Mouse (Mus musculus): ENCODE results near the gene Calr3.

The Calr3 gene

DNA sequence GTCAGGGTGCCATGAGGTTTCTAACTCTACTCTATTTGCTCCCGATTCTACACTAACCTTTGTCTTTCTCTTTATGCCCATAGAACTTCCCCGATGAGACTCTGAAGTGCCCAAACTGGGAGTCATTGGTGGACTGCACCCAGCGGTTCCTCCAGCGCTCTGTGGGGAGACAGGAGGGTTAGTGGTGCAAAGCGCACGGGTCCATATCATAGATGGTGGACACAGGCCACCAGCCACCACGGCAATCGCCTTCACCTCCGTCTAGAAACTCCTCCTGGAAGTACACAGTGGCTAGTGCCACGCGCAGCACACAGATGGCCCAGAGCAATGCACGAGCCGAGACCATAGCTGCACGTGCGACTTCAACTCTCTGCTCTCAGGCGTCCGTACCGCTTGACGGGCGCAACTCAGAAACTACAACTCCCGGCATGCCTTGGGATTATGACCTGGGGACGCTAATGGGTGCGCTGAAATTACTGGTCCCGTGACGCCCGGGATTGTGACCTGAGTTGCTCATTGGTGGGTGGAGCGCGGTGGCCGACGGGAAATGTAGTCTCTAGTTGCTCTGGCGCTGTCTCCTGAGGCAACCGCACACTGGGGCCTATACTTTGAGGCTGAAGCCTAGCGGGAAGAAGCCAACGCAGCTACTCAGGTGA lies at the start of gene Calr3, which contains the start of gene 1700030K09Rik:
Calr3 (minus strand) TSS at position 533 of the 656 bp plus-strand sequence.
1700030K09Rik (plus strand) TSS at position 543 of the 656 bp plus-strand sequence.
- peak; percentile 98 for DNase-seq (ENCODE audit: low spot score in 2 of 2)

DNA sequence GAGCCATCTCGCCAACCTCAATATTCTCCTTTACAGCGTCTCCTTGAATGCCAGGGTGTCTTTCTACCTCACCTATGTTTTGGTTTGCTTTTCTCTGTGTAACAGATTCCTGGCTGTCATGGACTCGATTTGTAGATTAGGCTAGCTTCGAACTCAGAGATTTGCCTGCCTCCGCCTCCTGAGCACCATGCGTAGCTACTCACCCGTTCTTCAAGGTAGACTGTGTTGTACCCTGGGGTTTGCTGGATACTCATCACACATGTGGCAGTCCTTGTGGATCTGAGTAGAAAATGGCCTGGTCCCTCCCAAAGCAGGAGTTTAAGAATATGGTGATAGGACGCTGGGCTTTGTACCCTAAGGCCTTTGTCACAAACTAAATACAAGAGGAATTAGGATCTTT lies 49.7 kb upstream of the Calr3 start:
- no peak for DNase-seq (ENCODE audit: low spot score in 2 of 2)

DNA sequence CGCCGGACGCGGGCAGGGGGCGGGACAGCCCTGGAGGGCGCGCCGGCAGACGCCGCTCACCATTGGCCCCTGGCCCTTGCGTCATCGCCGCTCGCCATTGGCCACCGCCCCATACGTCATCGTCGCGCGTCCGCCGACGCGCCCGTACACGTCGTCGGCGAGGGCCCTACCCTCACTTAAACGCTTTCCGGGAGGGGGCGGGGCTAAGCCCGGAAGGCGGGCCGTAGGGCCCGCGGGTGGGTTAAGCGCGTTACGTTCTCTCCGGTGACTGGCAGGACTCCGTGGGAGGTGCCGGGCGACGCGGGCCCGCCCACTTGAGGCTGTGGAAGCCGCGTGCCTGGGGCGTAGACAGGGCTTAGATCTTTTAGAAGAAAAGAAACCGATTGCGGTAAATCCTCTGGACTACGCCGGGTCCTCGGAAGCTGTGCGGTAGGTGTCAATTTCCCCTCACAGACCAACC lies 49.0 kb upstream of the Calr3 start:
- DNase-seq (ENCODE audit: low spot score in 2 of 2): peak; percentile 99 to 100

DNA sequence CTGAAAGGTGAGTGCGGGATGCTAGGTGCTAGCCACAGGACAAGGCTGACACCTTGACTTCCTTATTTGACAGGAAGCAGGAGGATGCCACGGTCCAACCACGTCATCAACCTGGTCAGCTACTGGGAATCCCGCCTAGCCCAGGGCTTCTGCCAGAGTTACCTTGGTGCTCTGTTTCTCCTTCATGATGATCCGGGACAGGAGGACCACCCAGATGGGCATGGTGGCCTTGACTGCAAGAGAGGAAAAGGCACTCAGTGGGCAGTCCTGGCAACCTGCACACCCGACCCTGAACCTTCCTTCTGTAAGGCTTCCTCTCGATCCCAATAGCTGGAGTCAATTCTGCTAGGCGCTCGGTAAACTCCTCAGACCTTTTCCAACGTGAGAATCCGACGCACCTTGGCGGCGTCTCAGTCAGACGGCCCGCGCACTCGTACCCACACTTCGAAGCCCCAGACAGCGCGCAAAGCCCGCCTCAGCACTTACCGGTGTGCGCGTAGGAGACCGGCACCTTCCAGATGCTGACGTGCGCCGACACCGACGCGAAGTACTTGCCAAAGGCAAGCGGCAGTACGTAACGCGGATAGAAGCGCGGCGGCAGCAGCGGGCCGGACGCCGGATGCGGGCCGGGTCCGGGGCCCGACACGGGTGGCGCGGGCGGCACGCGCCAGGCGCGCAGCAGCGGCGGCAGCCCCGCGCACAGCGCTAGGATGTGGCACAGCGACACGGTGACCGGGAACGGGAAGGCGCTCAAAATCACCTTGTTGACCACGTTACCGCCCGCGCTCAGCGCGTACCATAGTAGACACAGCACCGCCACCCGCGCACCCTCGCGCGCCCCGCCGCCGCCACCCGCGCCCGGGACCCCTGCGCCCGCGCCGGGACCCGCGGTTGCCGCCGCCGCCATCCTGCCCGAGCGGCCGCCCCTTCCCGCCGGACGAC lies 48.3 kb upstream of the Calr3 start, which contains the start of gene Slc35e1:
Slc35e1 (minus strand) TSS at position 935 of the 942 bp plus-strand sequence.
- peak; percentile 35 to 39 for DNase-seq (ENCODE audit: low spot score in 2 of 2)

DNA sequence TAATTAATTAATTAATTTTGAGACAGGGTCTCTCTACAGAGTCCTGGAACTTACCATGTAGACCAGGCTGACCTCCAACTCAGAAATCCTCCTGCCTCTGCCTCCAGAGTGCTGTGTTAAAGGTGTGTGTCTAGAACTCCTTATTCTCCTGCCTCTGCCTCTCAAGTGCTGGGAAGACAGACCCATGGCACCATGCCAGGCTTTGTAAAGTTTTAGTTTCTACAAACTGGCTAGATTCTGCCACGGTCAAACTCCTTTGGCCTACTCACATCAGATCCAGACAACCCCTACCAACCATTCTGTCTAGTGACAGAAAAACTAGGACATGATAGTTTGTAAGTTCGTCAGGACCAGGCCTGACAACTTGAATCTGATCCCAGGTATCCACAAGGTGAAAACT lies 47.3 kb upstream of the Calr3 start:
- no peak for DNase-seq (ENCODE audit: low spot score in 2 of 2)

DNA sequence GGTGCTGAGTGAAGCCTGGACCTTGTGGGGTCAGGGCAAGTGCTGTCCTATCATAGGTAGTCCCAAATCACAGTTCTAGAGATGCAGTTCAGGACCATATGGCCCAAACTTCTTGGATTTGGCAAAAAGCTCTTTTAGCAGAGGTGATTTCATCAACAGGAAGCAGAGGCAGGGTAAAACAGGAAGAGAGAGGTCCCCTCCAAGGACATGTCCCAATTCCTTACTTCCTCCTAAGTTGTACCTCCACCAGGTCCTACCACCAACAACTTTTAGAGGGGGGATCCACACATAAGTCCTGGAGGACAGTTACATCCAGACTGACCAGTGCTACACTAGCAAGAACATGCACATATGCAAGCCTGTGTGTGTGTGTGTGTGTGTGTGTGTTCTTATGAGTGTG lies 43.3 kb upstream of the Calr3 start:
- DNase-seq (ENCODE audit: low spot score in 2 of 2): no peak

DNA sequence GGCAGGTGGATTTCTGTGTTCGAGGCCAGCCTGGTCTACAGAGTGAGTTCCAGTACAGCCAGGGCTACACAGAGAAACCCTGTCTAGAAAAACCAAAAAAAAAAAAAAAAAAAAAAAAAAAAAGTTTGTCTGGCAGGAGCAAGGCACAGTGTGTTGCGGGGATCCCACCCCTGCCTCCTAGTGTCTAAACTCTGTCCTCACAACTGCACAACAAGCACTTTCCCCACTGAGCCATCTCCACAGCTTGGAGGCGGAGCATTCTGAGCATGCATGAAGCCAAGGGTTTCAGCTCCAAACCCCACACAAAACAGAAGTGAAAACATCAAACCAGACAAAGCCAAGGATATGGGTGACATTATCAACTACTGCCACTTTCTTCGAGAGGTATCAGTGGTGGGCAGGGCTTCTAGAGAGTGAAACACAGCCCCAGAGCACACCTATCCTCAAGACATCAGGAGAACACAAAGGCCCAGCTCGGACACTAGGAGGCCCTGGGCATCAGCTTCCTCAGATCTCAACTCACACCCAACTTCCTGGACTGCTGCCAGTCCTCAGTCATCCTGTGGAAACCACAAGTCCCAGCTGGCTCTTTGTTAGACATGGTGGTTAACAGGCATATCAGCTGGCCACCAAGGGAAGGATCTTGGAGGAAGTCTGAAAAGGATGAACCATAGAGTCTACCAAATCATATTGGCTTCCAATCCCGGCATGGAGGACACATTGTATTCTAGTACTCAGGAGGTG lies 42.0 kb upstream of the Calr3 start:
- peak in 1 of 2 experiments; percentile 48 for DNase-seq (ENCODE audit: low spot score in 2 of 2)

DNA sequence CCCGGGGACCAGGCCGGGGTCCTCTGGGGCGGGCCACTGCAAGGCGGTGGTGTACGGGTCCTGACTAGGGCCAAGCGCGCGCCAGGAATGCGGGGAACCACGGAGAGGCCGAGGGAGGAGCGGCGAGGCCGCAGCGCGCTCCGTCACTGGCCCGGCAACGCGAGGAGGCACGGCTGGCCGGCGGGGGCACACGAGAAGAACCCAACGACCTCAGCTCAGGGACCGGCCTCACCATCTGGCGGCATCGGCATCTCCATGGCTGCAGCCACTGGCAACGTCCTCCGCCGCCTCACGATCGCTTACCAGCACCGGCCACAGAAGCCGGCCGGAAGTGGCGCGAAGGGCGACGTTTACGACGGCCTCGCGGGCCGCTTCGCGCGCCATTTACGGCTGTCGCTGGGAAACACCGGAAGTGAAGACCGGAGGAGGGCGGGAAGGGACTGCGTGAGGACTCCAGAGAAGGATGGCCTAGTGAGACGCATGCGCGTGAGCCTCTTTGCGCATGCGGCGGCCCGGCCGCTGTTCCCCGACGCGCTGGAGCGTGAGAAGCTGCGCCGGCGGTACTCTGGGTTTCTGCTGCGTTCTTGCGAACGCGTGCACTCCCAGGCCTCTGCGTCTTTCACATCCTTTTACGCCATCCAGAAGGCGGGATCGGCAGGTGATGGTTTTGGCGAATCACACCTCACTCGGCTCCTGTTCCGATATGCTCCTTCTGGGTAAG lies 31.3 kb upstream of the Calr3 start, which contains the start of gene Cherp:
Cherp (minus strand) TSS at position 401 of the 721 bp plus-strand sequence.
- peak; percentile 98 for DNase-seq (ENCODE audit: low spot score in 2 of 2)

DNA sequence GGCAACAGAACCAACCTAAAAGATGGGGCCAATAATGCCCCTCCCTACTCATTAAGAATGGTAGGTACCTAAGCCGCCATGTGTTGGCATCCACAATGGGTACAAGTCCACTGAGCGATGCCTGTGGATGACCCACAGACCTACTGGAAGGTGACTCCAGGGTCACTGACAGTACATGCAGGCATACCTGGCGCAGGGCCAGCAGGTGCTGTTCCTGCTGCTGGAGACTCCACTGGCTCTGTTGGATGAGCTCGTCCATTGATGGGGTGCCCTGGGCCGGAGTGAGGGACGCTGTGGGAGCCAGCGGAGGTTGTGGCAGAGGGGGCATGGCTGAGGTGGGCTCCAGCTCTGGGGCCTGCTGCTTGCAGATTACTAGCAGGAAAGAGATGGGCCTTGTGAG lies 27.0 kb upstream of the Calr3 start:
- no peak for DNase-seq (ENCODE audit: low spot score in 2 of 2)

DNA sequence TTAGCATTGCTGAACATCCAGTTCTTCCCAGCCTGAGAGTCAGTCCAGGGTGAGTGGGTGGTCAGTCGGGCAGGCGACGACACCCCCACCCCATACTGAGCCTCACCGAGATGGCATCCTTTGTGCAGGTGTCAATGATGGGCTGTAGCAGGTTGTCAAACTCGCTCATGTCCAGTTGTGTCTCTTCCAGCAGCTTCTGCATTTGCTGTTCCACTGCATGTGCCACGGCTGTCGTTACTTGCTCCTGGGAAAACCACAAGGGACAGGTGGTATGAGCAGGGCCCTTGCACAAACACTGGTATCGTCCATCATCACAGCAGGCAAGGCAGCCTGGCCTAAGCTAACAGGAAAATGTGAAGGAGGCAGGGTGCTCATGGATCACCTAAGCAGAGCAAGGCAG lies 26.3 kb upstream of the Calr3 start:
- DNase-seq (ENCODE audit: low spot score in 2 of 2): no peak

DNA sequence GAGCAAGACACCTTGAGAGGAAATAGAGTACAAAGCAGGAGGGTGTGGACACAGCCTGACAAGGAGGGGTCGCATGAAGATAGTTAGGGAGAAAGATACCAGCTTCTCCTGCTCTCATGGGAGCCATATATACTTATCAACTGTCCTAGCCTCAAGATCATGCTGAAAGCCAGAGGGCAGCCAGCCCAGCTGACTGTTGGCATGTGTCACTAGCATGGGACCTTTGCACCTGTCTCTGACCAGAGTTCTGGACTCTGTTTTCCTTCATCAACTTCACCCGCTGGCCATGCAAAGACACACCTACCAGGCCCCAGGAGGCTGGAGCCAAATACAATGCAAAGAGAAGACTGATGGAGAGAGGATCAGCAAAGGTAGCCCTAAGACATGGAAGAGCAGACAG lies 25.6 kb upstream of the Calr3 start:
- DNase-seq (ENCODE audit: low spot score in 2 of 2): no peak

DNA sequence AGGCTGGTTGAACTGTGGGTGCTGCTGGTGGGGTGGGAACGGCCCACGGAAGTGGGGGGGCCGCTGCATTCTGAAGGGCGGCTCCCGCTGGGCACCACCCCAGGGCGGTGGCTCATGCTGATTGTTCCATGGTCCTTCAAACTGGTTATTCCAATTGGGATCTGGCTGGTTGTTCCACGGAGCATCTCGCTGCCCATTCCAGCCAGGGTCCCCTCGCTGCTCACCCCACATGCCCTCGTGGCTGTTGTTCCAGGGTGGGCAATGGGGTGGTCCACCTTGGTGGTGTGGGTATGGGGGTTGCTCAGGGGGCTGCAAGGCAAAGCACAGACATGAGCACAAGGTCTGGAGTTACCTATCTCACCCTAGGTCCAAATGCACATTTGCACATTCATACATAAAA lies 20.5 kb upstream of the Calr3 start:
- DNase-seq (ENCODE audit: low spot score in 2 of 2): no peak

DNA sequence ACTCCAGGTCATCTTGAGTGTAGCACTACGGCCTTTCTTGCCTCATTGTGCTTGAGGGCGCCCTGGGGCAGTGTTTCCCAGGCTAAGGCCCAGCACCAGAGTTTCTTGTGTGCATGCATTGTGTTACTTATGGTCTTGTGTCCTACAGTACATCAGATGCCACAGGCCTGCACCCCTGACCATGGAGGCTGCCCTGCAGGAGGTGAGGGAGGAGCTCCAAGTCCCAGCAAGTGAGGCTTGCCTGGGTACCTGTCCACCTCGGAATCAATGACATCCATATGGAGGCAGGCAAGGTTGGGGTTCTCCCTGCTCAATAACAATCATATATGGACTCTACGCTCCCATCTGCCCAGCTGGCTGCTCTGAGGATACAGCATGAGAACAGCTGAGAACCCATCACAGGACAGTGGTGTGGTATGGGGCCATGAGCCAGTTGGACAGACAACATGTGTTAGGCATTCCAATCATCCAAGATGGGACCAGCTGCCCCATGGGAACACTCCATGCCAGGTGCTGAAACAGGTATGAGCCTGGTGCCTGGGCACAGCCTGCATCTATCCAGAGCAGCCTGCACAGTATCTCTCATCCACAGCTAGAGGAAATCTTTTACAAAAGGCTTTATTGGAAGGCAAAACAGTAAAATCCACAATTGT lies 16.3 kb upstream of the Calr3 start:
- no peak for DNase-seq (ENCODE audit: low spot score in 2 of 2)

DNA sequence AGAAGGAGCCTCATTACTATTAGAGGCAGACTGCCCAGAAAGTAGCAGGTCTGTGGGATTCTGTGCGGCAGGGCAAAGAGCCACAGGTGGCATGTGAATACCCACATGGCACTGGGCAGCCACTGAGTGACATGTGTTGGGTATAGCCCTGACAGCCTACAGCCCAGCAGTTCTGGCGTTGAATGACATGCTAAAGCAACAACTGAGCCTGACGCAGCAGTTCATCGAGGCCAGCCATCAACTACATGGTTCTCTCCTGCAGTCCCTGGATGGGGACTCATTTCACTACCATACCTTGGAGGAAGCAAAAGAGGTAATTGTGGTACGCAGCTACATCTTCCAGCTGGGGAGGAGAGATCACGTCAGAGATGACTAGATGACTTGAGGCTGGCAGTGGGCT lies 14.8 kb upstream of the Calr3 start:
- DNase-seq (ENCODE audit: low spot score in 2 of 2): no peak

DNA sequence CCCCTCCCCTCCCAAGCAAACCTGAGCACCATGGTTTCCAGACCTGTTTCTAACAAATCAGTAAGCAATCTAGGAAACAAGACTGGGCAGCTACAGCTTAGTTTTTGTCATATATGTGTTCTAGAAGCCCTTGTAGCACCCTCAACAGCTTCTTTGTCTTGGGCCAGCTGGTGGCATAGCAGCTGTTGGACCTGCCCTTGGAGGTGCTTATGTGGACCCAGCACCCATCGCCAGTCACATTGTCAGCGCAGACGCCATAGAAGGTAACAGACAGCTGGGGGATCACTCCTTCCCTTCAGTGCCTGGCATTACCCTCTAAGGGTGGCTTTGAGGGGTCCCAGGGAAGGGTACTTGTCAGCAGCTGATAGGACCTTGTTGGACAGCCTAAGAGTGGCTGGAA lies 14.1 kb upstream of the Calr3 start:
- DNase-seq (ENCODE audit: low spot score in 2 of 2): no peak

DNA sequence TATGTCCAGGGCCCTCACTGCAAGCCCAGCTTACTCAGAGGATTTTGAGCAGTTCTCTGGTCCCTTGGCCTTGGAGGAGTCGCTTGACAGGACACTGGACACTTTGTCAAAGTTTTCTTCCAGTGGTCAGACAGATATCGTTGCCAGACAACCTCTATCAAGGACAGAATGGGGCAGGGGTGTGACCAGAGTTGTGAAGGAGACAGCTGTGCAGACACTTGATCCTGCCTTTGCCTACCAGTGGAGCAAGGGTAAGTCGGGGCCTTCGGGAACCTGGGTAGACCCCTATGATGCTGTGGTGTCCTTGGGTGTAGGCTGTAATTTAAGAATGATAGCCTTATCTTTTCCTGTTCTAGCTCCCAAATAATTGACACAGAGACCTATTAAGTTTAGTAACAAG lies 11.6 kb upstream of the Calr3 start:
- DNase-seq (ENCODE audit: low spot score in 2 of 2): no peak

DNA sequence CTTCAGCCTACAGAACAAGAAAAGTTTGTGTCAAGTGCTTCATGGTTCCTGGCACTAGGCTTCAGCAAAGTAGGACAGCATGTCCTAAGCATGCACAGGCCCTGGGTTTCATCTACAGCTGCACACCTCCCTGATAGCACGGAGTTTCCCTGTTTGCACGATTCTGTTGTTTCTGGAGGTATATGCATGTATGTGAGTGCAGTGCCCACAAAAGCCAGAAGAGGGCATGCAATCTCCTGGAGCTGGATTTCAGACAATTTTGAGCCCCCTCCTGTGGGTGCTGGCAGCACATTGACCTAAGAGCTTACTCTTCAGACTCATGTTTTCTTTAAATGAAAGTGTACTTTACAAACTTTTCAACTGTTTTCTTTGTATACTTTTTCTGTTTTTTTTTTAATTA lies 10.2 kb upstream of the Calr3 start:
- DNase-seq (ENCODE audit: low spot score in 2 of 2): no peak

DNA sequence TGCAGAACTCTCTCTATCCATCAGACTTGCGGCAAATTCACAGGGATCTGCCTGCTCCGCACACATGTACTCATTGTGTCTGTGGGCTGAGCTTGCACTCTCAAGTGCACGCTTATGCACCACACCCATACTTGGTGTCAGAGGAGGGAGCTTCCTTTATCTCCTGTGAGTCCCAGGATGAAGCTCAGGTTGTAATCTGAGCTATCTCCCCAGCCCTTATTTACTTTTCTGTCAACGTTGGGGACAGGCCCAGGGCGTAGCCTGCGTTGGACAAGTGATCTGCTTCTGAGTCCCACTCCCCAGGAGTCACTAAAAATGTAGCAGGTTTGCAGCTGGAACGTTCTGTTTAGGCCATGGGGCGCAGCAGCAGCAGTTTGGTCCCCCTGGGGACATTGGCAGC lies 7.8 kb upstream of the Calr3 start:
- DNase-seq (ENCODE audit: low spot score in 2 of 2): no peak

DNA sequence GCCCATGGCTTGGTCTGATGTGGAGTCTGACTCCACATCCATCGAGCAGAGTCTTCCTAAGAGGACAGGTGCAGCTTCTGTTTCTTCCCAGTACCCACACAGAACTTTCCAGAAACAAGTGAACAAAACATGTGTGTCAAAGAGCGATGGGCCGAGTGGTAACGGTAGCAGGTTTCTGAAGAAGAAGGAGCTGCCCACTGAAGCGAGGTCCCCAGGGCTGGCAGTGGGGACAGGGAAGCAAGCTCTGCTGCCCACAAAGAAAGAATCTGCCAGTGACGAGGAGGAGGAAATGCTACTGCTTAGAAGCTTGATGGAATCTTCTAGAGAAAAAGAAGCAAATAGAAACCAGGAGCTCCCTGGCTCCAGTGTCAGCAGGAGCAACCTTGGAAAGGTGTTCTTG lies 1.4 kb upstream of the Calr3 start:
- peak; percentile 77 to 83 for DNase-seq (ENCODE audit: low spot score in 2 of 2)

DNA sequence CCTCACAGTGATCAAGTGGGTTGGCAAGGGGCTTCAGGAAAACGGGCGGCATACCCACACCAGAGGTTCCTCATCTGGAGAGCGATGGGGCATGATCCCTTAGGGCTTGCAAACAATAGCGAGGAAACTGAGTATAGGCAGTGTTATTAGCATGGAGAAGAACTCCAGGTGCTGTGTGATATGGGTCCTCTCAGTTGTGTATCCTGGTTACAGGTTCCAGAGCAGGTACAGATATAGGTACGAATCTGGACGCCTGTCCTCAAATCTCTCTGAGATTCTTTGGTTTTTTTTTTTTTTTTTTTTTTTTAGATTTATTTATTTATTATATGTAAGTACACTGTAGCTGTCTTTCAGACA lies 302 bp upstream of the Calr3 start:
- no peak for DNase-seq (ENCODE audit: low spot score in 2 of 2)

All from spleen, postnatal 36 days (tissue).